Mouse (Mus musculus): ENCODE data around the gene Nmt2. TPM values are rescaled to one million over a fixed set of nuclear protein-coding genes. Genes with fewer than 3 reads are reported as not detected.

The Nmt2 gene
- polyA plus RNA-seq (2015; fragmentation: Nextera tagmentation; extraction: Ambion mirVana) = 13.2 and 14.2 TPM in 2 replicates

- Histone ChIP-seq H3K4me1 (replicated peaks) (peaks cover 27% of the 10 kb centered on the region), H3K27me3 (no peaks in the 10 kb centered on the region), H3K36me3 (replicated peaks) (no peaks in the 10 kb centered on the region), H3K4me3 (replicated peaks) (peak within 1 kb of the TSS; percentile 86), H3K27ac (replicated peaks) (peak within 1 kb of the TSS; percentile 81), H3K9ac (peak within 1 kb of the TSS; percentile 86), H3K4me2 (peak within 1 kb of the TSS; percentile 97), H3K9me3 (replicated peaks) (no peaks in the 10 kb centered on the region)
- ATAC-seq (ENCODE audit: insufficient read depth) = peak; percentile 93
- under 1% methylated on average over 88 of the region's 88 CpGs for WGBS (ENCODE audit: insufficient replicate concordance)
Measured at GRCm38 (mm10) chr2:3283602-3284472, at the start of gene Nmt2. Gene Nmt2 (plus strand): TSS chr2:3284212.

GRCm38 (mm10) chr2:3239255-3239654 is 44.8 kb upstream of the Nmt2 start:
- no peaks in the 10 kb centered on the region for H3K36me3 ChIP-seq (replicated peaks)
- H3K9me3 ChIP-seq (replicated peaks) = no peaks in the 10 kb centered on the region
- no peak for ATAC-seq (ENCODE audit: insufficient read depth)
- H3K4me1 ChIP-seq (replicated peaks) = no peaks in the 10 kb centered on the region
- H3K27ac ChIP-seq (replicated peaks) = no peak overlapping the region
- no peak overlapping the region for H3K9ac ChIP-seq
- H3K4me3 ChIP-seq (replicated peaks) = no peak overlapping the region
- H3K27me3 ChIP-seq = no peaks in the 10 kb centered on the region
- H3K4me2 ChIP-seq = no peak overlapping the region
- WGBS (ENCODE audit: insufficient replicate concordance) = 56% methylated on average over 5 of the region's 5 CpGs

GRCm38 (mm10) chr2:3244251-3244650 is 39.8 kb upstream of the Nmt2 start:
- H3K27me3 ChIP-seq = no peaks in the 10 kb centered on the region
- H3K4me1 ChIP-seq (replicated peaks) = no peaks in the 10 kb centered on the region
- H3K9me3 ChIP-seq (replicated peaks) = no peaks in the 10 kb centered on the region
- H3K27ac ChIP-seq (replicated peaks) = no peak overlapping the region
- no peak overlapping the region for H3K4me2 ChIP-seq
- WGBS (ENCODE audit: insufficient replicate concordance) = 42% methylated on average over 3 of the region's 3 CpGs
- H3K4me3 ChIP-seq (replicated peaks) = no peak overlapping the region
- ATAC-seq (ENCODE audit: insufficient read depth) = no peak
- no peaks in the 10 kb centered on the region for H3K36me3 ChIP-seq (replicated peaks)
- H3K9ac ChIP-seq = no peak overlapping the region

GRCm38 (mm10) chr2:3251309-3251708 is 32.7 kb upstream of the Nmt2 start:
- H3K27ac ChIP-seq (replicated peaks) = no peak overlapping the region
- no peak overlapping the region for H3K4me3 ChIP-seq (replicated peaks)
- H3K9me3 ChIP-seq (replicated peaks) = no peaks in the 10 kb centered on the region
- no peaks in the 10 kb centered on the region for H3K36me3 ChIP-seq (replicated peaks)
- H3K27me3 ChIP-seq = no peaks in the 10 kb centered on the region
- ATAC-seq (ENCODE audit: insufficient read depth) = no peak
- H3K4me2 ChIP-seq = no peak overlapping the region
- H3K4me1 ChIP-seq (replicated peaks) = no peaks in the 10 kb centered on the region
- 49% methylated on average over 2 of the region's 2 CpGs for WGBS (ENCODE audit: insufficient replicate concordance)
- no peak overlapping the region for H3K9ac ChIP-seq

- no peak for ATAC-seq (ENCODE audit: insufficient read depth)
- Histone ChIP-seq H3K36me3 (replicated peaks) (no peaks in the 10 kb centered on the region), H3K9ac (no peak overlapping the region), H3K27me3 (no peaks in the 10 kb centered on the region), H3K9me3 (replicated peaks) (no peaks in the 10 kb centered on the region), H3K4me3 (replicated peaks) (no peak overlapping the region), H3K4me2 (no peak overlapping the region), H3K27ac (replicated peaks) (no peak overlapping the region), H3K4me1 (replicated peaks) (no peaks in the 10 kb centered on the region)
- WGBS (ENCODE audit: insufficient replicate concordance) = 58% methylated on average over 3 of the region's 3 CpGs
Measured at GRCm38 (mm10) chr2:3266466-3266865, 17.5 kb upstream of the Nmt2 start.

- WGBS (ENCODE audit: insufficient replicate concordance) = 18% methylated on average over 3 of the region's 3 CpGs
- Histone ChIP-seq H3K4me1 (replicated peaks) (no peaks in the 10 kb centered on the region), H3K27ac (replicated peaks) (no peak overlapping the region), H3K9me3 (replicated peaks) (no peaks in the 10 kb centered on the region), H3K27me3 (no peaks in the 10 kb centered on the region), H3K4me2 (no peak overlapping the region), H3K4me3 (replicated peaks) (no peak overlapping the region), H3K36me3 (replicated peaks) (no peaks in the 10 kb centered on the region), H3K9ac (no peak overlapping the region)
- ATAC-seq (ENCODE audit: insufficient read depth) = no peak
Measured at GRCm38 (mm10) chr2:3267879-3268278, 16.1 kb upstream of the Nmt2 start.

GRCm38 (mm10) chr2:3273349-3273748 is 10.7 kb upstream of the Nmt2 start:
- no peak overlapping the region for H3K27ac ChIP-seq (replicated peaks)
- no peak overlapping the region for H3K4me2 ChIP-seq
- no peaks in the 10 kb centered on the region for H3K9me3 ChIP-seq (replicated peaks)
- no peak overlapping the region for H3K4me3 ChIP-seq (replicated peaks)
- no peaks in the 10 kb centered on the region for H3K36me3 ChIP-seq (replicated peaks)
- no peaks in the 10 kb centered on the region for H3K27me3 ChIP-seq
- H3K4me1 ChIP-seq (replicated peaks) = no peaks in the 10 kb centered on the region
- ATAC-seq (ENCODE audit: insufficient read depth) = no peak
- no peak overlapping the region for H3K9ac ChIP-seq
- 48% methylated on average over 2 of the region's 2 CpGs for WGBS (ENCODE audit: insufficient replicate concordance)

GRCm38 (mm10) chr2:3276106-3276505 is 7.9 kb upstream of the Nmt2 start:
- WGBS (ENCODE audit: insufficient replicate concordance) = 51% methylated on average over 2 of the region's 2 CpGs

GRCm38 (mm10) chr2:3277502-3277901 is 6.5 kb upstream of the Nmt2 start:
- no peaks in the 10 kb centered on the region for H3K9me3 ChIP-seq (replicated peaks)
- WGBS (ENCODE audit: insufficient replicate concordance) = 64% methylated on average over 7 of the region's 7 CpGs
- no peaks in the 10 kb centered on the region for H3K36me3 ChIP-seq (replicated peaks)
- H3K9ac ChIP-seq = no peak overlapping the region
- no peak overlapping the region for H3K4me2 ChIP-seq
- H3K4me1 ChIP-seq (replicated peaks) = peaks cover 1% of the 10 kb centered on the region; the same call in 1 of the 2 replicates
- H3K27ac ChIP-seq (replicated peaks) = no peak overlapping the region
- H3K27me3 ChIP-seq = no peaks in the 10 kb centered on the region
- H3K4me3 ChIP-seq (replicated peaks) = no peak overlapping the region
- ATAC-seq (ENCODE audit: insufficient read depth) = no peak

More at GRCm38 (mm10) chr2:3276106-3276505, 7.9 kb upstream of the Nmt2 start:
- no peaks in the 10 kb centered on the region for H3K27me3 ChIP-seq
- no peak overlapping the region for H3K4me2 ChIP-seq
- no peak for ATAC-seq (ENCODE audit: insufficient read depth)
- H3K4me3 ChIP-seq (replicated peaks) = no peak overlapping the region
- no peaks in the 10 kb centered on the region for H3K9me3 ChIP-seq (replicated peaks)
- H3K36me3 ChIP-seq (replicated peaks) = no peaks in the 10 kb centered on the region
- no peak overlapping the region for H3K27ac ChIP-seq (replicated peaks)
- no peak overlapping the region for H3K9ac ChIP-seq
- no peaks in the 10 kb centered on the region for H3K4me1 ChIP-seq (replicated peaks)

- H3K27me3 ChIP-seq = no peaks in the 10 kb centered on the region
Measured at GRCm38 (mm10) chr2:3281311-3281710, 2.7 kb upstream of the Nmt2 start.

GRCm38 (mm10) chr2:3282866-3283601 is 978 bp upstream of the Nmt2 start:
- Histone ChIP-seq H3K4me2 (peak overlapping the region; percentile 97), H3K4me3 (replicated peaks) (peak overlapping the region; percentile 86), H3K27me3 (no peaks in the 10 kb centered on the region), H3K4me1 (replicated peaks) (peaks cover 27% of the 10 kb centered on the region), H3K9me3 (replicated peaks) (no peaks in the 10 kb centered on the region), H3K9ac (peak overlapping the region; percentile 68), H3K27ac (replicated peaks) (peak overlapping the region; percentile 77), H3K36me3 (replicated peaks) (no peaks in the 10 kb centered on the region)
- WGBS (ENCODE audit: insufficient replicate concordance) = 7% methylated on average over 12 of the region's 12 CpGs
- no peak for ATAC-seq (ENCODE audit: insufficient read depth)

More at GRCm38 (mm10) chr2:3281311-3281710, 2.7 kb upstream of the Nmt2 start:
- no peak overlapping the region for H3K9ac ChIP-seq
- H3K9me3 ChIP-seq (replicated peaks) = no peaks in the 10 kb centered on the region
- WGBS (ENCODE audit: insufficient replicate concordance) = 65% methylated on average over 4 of the region's 4 CpGs
- H3K4me2 ChIP-seq = no peak overlapping the region
- no peak overlapping the region for H3K4me3 ChIP-seq (replicated peaks)
- H3K36me3 ChIP-seq (replicated peaks) = no peaks in the 10 kb centered on the region
- H3K27ac ChIP-seq (replicated peaks) = no peak overlapping the region
- H3K4me1 ChIP-seq (replicated peaks) = peaks cover 27% of the 10 kb centered on the region
- no peak for ATAC-seq (ENCODE audit: insufficient read depth)

All from liver, embryonic 15.5 days (tissue).